Mouse (Mus musculus) stomach, embryonic 15.5 days (tissue): Measurements from ENCODE around the gene Bag1. TPM values are rescaled to one million over a fixed set of nuclear protein-coding genes. Genes with fewer than 3 reads are reported as not detected.

Source experiments
- ATAC-seq: fragments of 200-750 bp; cut with Nextera tagmentation; 2 replicates; pipeline ENCODE4 v1.8.0; 2017; ENCODE audit warnings: low read depth, moderate number of reproducible peaks, moderate TSS enrichment; ENCODE audit not compliant: insufficient read depth, low FRiP score
- H3K27ac ChIP-seq: fragments of 300-500 bp; sonication (generic); 2 replicates; pipeline ENCODE4 v1.5.1; 2015; ENCODE audit warnings: mild to moderate bottlenecking, inconsistent platforms
- H3K27me3 ChIP-seq: fragments of 300-500 bp; sonication (generic); replicated peaks from 2 replicates; pipeline ENCODE4 v1.6.1; 2015; ENCODE audit warnings: inconsistent platforms
- H3K36me3 ChIP-seq: fragments of 300-500 bp; sonication (generic); 2 replicates; pipeline ENCODE4 v1.6.1; 2015; ENCODE audit warnings: inconsistent platforms
- H3K4me1 ChIP-seq: fragments of 300-500 bp; sonication (generic); 2 replicates; pipeline ENCODE4 v1.6.1; 2015; ENCODE audit warnings: inconsistent platforms
- H3K4me2 ChIP-seq: fragments of 300-500 bp; sonication (generic); 2 replicates; pipeline ENCODE4 v1.6.1; 2015; ENCODE audit warnings: mild to moderate bottlenecking, inconsistent platforms
- H3K4me3 ChIP-seq: fragments of 300-500 bp; sonication (generic); replicated peaks from 2 replicates; pipeline ENCODE4 v1.5.1; 2015; ENCODE audit warnings: inconsistent platforms
- H3K9ac ChIP-seq: fragments of 300-500 bp; sonication (generic); 2 replicates; pipeline ENCODE4 v1.6.1; 2015; ENCODE audit warnings: inconsistent platforms
- H3K9me3 ChIP-seq: fragments of 300-500 bp; sonication (generic); 2 replicates; pipeline ENCODE4 v1.6.1; 2016; ENCODE audit warnings: inconsistent platforms
- WGBS: fragments of 180-500 bp; shearing (Covaris S2); methylation state at CpG from one replicate; pipeline ENCODE4 v1.1.7; 2015; 5-methylcytosine and 5-hydroxymethylcytosine counted together
- polyA plus RNA-seq: library from polyadenylated mRNA; unstranded; fragments of >200 nt; fragmentation: Nextera tagmentation; extraction: Ambion mirVana; gene quantifications from 2 replicates; pipeline ENCODE4 v1.2.1, GENCODE M21; 2015

Gene Bag1
- polyA plus RNA-seq, 1 experiment from 2014 or later = 233 TPM

GRCm38 (mm10) chr4:40933694-40934093 lies 14.4 kb downstream of the Bag1 start:
- Histone ChIP-seq H3K4me1 (no peaks in the 10 kb centered on the region), H3K36me3 (peaks cover 38% of the 10 kb centered on the region), H3K9ac (no peak overlapping the region), H3K4me3 (no peak overlapping the region), H3K4me2 (no peak overlapping the region), H3K27ac (no peak overlapping the region), H3K27me3 (no peaks in the 10 kb centered on the region), H3K9me3 (no peaks in the 10 kb centered on the region)
- ATAC-seq = no peak
- 70% methylated on average over 5 of the region's 5 CpGs for WGBS

DNA sequence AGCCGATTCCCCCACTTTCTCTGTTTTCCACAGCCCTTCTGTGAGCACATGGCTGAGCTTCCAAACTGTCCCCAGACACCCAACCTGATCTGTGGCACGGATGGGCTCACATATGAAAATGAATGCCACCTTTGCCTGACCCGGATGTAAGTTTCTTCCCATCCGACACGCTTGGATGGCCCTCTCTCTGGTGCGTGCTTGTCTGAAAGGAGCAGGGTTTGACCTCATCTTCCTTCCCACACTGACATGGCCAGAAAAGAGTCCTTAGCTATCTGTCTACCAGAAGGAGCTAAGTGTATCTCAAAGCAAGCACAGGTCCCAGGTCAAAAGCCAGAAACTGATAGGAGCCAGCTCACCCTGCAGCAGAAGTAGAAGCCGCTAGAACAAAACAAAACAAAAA lies 19.0 kb downstream of the Bag1 start:
- no peak overlapping the region for H3K9ac ChIP-seq
- H3K4me2 ChIP-seq = no peak overlapping the region
- no peak overlapping the region for H3K4me3 ChIP-seq
- H3K9me3 ChIP-seq = no peaks in the 10 kb centered on the region
- H3K4me1 ChIP-seq = no peaks in the 10 kb centered on the region
- no peak for ATAC-seq
- 87% methylated on average over 7 of the region's 7 CpGs for WGBS
- H3K27me3 ChIP-seq = no peaks in the 10 kb centered on the region
- no peak overlapping the region for H3K27ac ChIP-seq
- H3K36me3 ChIP-seq = peaks cover 8% of the 10 kb centered on the region; the same call in 1 of the 2 replicates

GRCm38 (mm10) chr4:40925568-40925967 lies 22.5 kb downstream of the Bag1 start:
- no peak for ATAC-seq
- Histone ChIP-seq H3K9me3 (no peaks in the 10 kb centered on the region), H3K4me2 (no peak overlapping the region), H3K27me3 (no peaks in the 10 kb centered on the region), H3K27ac (no peak overlapping the region), H3K4me3 (no peak overlapping the region), H3K4me1 (no peaks in the 10 kb centered on the region), H3K36me3 (no peaks in the 10 kb centered on the region), H3K9ac (no peak overlapping the region)
- WGBS = 65% methylated on average over 3 of the region's 3 CpGs

DNA sequence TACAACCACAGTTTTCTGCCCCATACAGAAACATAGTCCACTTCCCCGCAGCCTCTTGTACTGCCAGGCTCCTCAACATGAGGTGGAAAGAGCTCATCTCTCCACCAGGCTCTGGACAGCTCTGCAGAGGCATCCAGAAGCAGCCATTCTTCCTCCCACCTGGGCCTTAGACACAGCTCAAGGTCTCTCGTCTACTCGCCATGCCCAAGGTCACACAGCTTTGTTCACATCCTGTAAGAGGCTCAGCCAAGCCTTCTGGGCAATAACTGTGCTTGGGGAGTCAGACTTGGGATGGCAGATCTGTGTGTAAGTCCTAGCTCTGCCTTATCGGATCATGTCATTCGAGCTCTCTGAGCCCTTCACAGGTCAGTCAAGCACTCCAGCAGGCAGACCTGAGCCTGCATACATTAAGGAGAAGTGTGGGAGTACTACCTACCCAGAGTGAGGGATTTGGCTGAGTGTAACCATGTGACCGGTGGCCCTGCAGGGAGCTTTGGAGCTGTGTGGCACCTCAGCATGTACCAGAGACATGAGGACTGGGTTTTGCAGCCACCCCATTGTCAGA lies 24.9 kb downstream of the Bag1 start:
- no peak overlapping the region for H3K4me2 ChIP-seq
- 76% methylated on average over 6 of the region's 6 CpGs for WGBS
- no peaks in the 10 kb centered on the region for H3K27me3 ChIP-seq
- H3K9me3 ChIP-seq = no peaks in the 10 kb centered on the region
- no peak overlapping the region for H3K9ac ChIP-seq
- no peak for ATAC-seq
- peaks cover 5% of the 10 kb centered on the region; the same call in 1 of the 2 replicates for H3K4me1 ChIP-seq
- no peak overlapping the region for H3K4me3 ChIP-seq
- H3K36me3 ChIP-seq = no peaks in the 10 kb centered on the region
- no peak overlapping the region for H3K27ac ChIP-seq

DNA sequence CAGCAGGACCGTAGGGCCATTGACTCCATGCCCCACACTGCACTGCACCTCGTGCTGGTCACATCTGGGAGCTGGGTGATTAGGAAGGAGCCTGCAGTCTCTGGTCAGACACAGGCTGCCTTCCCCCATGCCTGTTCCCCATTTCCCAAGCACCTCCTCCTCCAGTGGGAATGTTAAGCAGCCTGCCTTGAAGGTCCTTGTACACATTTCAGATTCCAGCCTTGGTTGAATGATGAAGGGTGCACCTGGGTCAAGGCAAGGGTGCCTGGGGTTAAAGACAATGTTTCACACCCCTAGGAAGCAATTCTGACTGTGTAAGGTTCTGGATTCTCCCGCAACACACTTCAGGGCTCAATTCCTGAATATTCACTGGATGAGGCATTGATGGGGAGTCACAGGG lies 26.8 kb downstream of the Bag1 start:
- no peak for ATAC-seq
- H3K27ac ChIP-seq = no peak overlapping the region
- H3K4me3 ChIP-seq = no peak overlapping the region
- H3K9ac ChIP-seq = no peak overlapping the region
- H3K9me3 ChIP-seq = no peaks in the 10 kb centered on the region
- 66% methylated on average over 3 of the region's 3 CpGs for WGBS
- no peak overlapping the region for H3K4me2 ChIP-seq
- peaks cover 5% of the 10 kb centered on the region; the same call in 1 of the 2 replicates for H3K4me1 ChIP-seq
- H3K27me3 ChIP-seq = no peaks in the 10 kb centered on the region
- no peaks in the 10 kb centered on the region for H3K36me3 ChIP-seq

GRCm38 (mm10) chr4:40920576-40920975 lies 27.5 kb downstream of the Bag1 start:
- Histone ChIP-seq H3K27me3 (no peaks in the 10 kb centered on the region), H3K9me3 (no peaks in the 10 kb centered on the region), H3K4me2 (no peak overlapping the region), H3K4me1 (peaks cover 5% of the 10 kb centered on the region; the same call in 1 of the 2 replicates), H3K27ac (no peak overlapping the region), H3K4me3 (no peak overlapping the region), H3K36me3 (no peaks in the 10 kb centered on the region), H3K9ac (no peak overlapping the region)
- ATAC-seq = no peak
- 72% methylated on average over 2 of the region's 2 CpGs for WGBS

DNA sequence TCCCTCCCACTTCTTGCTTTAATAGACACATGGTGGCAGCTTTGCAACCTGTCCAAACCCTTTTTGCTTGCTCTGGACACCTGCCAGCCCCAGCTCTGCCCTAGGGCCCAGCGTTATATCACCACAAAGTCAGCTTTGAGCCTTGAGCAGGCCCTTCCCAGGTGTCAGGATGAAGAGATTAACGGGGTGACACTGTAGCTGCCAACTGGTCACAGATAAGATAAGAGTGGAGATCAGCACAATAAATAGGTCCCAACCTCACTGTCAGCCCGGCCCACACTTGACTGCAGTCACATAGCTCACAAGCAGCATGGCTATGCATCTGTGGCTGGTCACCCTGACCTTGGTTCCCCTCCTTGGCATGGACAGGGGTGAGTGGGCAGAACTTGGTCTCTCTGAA lies 28.3 kb downstream of the Bag1 start, which contains the start of gene Spink4:
Spink4 (plus strand) TSS at position 268 of the 400 bp plus-strand sequence.
- H3K27me3 ChIP-seq = no peaks in the 10 kb centered on the region
- no peak within 1 kb of the TSS for H3K4me2 ChIP-seq
- no peak within 1 kb of the TSS for H3K9ac ChIP-seq
- 17% methylated on average over 3 of the region's 3 CpGs for WGBS
- H3K4me3 ChIP-seq = no peak within 1 kb of the TSS
- peaks cover 5% of the 10 kb centered on the region; the same call in 1 of the 2 replicates for H3K4me1 ChIP-seq
- H3K36me3 ChIP-seq = no peaks in the 10 kb centered on the region
- ATAC-seq = peak; percentile 62
- H3K9me3 ChIP-seq = no peaks in the 10 kb centered on the region
- no peak within 1 kb of the TSS for H3K27ac ChIP-seq

DNA sequence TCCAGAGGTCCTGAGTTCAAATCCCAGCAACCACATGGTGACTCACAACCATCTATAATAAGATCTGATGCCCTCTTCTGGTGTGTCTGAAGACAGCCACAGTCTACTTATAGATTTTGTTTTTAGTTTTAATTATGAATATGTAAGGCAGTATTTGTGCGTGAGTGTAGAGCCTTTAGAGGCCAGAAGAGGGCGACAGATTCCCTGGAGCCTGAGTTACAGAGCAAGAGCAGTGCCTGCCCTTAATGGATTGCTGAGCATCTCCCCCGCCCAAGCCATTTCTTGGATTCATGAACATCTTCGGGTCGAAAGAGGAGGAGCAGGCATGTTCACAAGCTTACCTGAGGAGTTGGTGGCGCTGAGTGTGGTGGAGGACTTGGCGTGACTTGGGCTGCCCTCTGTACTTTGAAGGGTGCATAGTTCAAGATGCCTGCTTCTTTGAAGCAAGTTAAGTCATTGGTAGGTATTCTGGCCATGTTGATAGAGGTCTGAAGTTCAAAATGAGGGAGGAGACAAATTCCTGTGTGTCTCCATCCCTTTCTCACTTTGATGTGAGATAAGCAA lies 31.4 kb downstream of the Bag1 start:
- Histone ChIP-seq H3K4me3 (no peak overlapping the region), H3K9me3 (no peaks in the 10 kb centered on the region), H3K27ac (no peak overlapping the region), H3K27me3 (no peaks in the 10 kb centered on the region), H3K9ac (no peak overlapping the region), H3K4me1 (peaks cover 5% of the 10 kb centered on the region; the same call in 1 of the 2 replicates), H3K36me3 (no peaks in the 10 kb centered on the region), H3K4me2 (no peak overlapping the region)
- WGBS = 91% methylated on average over 7 of the region's 7 CpGs
- no peak for ATAC-seq

- Histone ChIP-seq H3K27ac (no peak overlapping the region), H3K36me3 (no peaks in the 10 kb centered on the region), H3K9ac (no peak overlapping the region), H3K4me3 (no peak overlapping the region), H3K4me1 (peaks cover 5% of the 10 kb centered on the region; the same call in 1 of the 2 replicates), H3K9me3 (no peaks in the 10 kb centered on the region), H3K4me2 (no peak overlapping the region), H3K27me3 (no peaks in the 10 kb centered on the region)
- no peak for ATAC-seq
- WGBS = 71% methylated on average over 5 of the region's 5 CpGs
These were observed 32.1 kb downstream of the Bag1 start for GRCm38 (mm10) chr4:40915947-40916346.

GRCm38 (mm10) chr4:40914287-40914867 lies 33.7 kb downstream of the Bag1 start:
- H3K9me3 ChIP-seq = no peaks in the 10 kb centered on the region
- ATAC-seq = no peak
- no peak overlapping the region for H3K9ac ChIP-seq
- no peak overlapping the region for H3K4me2 ChIP-seq
- H3K27ac ChIP-seq = no peak overlapping the region
- H3K36me3 ChIP-seq = no peaks in the 10 kb centered on the region
- no peaks in the 10 kb centered on the region for H3K4me1 ChIP-seq
- H3K27me3 ChIP-seq = no peaks in the 10 kb centered on the region
- H3K4me3 ChIP-seq = no peak overlapping the region

DNA sequence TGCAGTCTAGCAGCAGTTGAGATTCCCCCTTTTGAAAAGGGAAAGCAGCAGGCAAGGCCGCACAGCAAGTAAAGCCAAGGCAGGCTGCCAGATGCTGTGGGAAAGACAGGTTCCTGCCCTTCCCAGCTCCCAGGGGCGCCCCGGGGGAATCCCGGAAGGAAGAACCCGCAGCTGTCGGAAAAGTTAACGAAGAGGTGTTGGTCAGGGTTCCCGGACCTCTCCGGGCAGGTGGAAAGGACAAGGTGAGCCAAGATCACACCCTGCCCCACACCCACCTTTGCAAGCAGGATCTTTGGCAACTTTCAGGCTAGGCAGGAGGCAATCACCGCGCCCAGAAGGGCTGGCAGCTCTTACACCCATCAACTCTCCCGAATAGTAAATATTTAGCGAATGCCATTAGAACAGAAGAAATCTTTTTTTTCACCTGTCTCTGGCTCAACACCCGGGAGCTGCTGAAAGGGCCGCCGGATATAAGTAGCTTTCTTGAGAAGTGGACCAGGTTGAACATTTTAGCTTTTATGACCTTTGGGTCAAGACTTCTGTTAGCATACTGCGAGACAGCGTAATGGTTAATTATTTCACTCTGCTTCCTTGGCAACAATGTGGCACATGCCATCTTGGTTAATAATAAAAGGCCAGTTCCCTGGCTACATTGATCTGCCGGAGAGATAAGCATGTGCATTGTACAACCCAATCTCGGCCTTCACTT lies 39.7 kb downstream of the Bag1 start:
- H3K9me3 ChIP-seq = no peaks in the 10 kb centered on the region
- peaks cover 5% of the 10 kb centered on the region for H3K4me1 ChIP-seq
- H3K9ac ChIP-seq = peak overlapping the region; percentile 9; the same call in 1 of the 2 replicates
- no peaks in the 10 kb centered on the region for H3K36me3 ChIP-seq
- no peaks in the 10 kb centered on the region for H3K27me3 ChIP-seq
- 27% methylated on average over 20 of the region's 20 CpGs for WGBS
- H3K4me3 ChIP-seq = no peak overlapping the region
- peak; percentile 79 for ATAC-seq
- H3K4me2 ChIP-seq = peak overlapping the region; percentile 34
- H3K27ac ChIP-seq = peak overlapping the region; percentile 84

GRCm38 (mm10) chr4:40906298-40906697 lies 41.8 kb downstream of the Bag1 start:
- WGBS = 52% methylated on average over 1 of the region's 1 CpGs
- no peak overlapping the region for H3K9ac ChIP-seq

More at GRCm38 (mm10) chr4:40906298-40906697, 41.8 kb downstream of the Bag1 start:
- Histone ChIP-seq H3K36me3 (no peaks in the 10 kb centered on the region), H3K27me3 (no peaks in the 10 kb centered on the region), H3K4me1 (peaks cover 5% of the 10 kb centered on the region), H3K27ac (no peak overlapping the region), H3K4me2 (no peak overlapping the region), H3K4me3 (no peak overlapping the region), H3K9me3 (no peaks in the 10 kb centered on the region)
- ATAC-seq = no peak
